Mouse (Mus musculus): ENCODE data around the gene Spred2. TPM values are rescaled to one million over a fixed set of nuclear protein-coding genes. Genes with fewer than 3 reads are reported as not detected.
A peak's percentile ranks its signal among the peaks of the same experiment; 100 is the strongest.

Gene Spred2
- polyA plus RNA-seq, 1 experiment from 2014 or later: 6.7 TPM

DNA sequence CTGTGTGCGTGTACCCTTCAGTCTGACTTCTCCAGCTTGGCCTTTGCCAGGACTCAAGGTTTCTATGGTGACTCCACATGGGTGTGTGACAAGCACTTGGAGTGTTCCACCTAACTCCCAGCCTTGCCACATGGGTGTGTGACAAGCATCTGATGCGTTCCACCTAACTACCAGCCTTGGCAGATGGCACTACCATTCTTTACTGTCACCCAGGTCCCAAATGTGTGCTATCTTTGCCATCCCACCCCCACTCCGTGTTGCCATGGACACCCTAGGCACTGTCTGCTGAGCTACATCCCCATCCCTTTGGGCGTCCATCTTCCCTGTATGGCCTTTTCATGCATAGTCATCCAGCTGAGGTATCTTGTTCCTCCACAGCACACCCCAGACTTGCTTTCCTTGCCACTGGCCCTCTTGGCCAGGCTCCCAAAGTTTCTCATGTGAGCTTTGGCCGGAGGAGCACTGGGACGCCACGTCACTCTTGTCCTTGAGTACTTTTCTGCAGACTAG is 23.5 kb downstream of the Spred2 start:
- peaks cover 24% of the 10 kb centered on the region for H3K36me3 ChIP-seq
- DNase-seq (ENCODE audit: low spot score): no peak
- H3K9me3 ChIP-seq: no peaks in the 10 kb centered on the region
- no peaks in the 10 kb centered on the region for H3K27me3 ChIP-seq (ENCODE audit: insufficient read depth, poor library complexity, severe bottlenecking)
- WGBS: 85% methylated on average over 7 of the region's 7 CpGs
- no peak overlapping the region for H3K27ac ChIP-seq
- H3K4me1 ChIP-seq: peaks cover 60% of the 10 kb centered on the region
- H3K4me3 ChIP-seq: no peak overlapping the region

DNA sequence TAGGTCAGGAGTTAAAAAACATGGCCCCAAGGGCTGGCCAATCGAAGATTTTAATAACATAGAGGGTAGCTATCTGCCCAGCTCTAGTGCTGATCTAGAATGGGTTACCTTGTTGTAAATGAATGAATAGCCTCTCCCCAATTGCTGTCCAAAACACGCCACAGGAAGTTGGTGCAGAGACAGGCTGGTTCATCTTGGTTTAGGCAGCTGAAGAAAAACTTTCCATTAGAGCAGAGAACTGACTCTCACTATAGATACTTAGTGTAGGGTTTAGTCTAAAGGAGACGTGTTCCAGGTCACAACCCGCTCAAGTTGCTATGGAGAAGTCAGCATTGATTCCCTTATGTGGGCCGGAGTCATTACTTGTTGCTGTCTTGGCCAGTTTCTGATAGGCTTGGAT is 25.6 kb downstream of the Spred2 start:
- Histone ChIP-seq H3K4me1 (peaks cover 67% of the 10 kb centered on the region), H3K36me3 (peaks cover 13% of the 10 kb centered on the region), H3K9me3 (no peaks in the 10 kb centered on the region), H3K4me3 (no peak overlapping the region), H3K27ac (no peak overlapping the region), H3K27me3 (ENCODE audit: insufficient read depth, poor library complexity, severe bottlenecking) (no peaks in the 10 kb centered on the region)
- WGBS: 77% methylated on average over 5 of the region's 5 CpGs
- DNase-seq (ENCODE audit: low spot score): no peak

DNA sequence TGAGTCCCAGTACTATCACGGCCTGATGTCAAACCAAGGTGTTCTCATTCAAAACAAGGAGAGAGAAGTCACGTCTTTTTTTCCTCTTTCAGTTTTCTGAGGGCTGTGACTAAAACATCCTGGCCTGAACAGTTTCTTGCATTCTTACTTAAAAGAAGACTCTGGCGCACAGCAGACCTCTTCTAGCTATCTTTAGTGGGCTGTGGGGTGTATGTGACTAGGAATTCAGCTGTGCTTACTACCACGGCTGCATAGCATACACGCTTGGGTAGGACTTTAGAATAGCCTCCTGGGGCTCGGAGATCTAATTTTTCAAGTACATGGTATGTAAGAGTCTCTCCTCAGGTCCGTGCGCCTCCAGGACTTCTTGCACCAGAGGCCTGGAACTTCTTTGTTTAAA is 26.0 kb downstream of the Spred2 start:
- WGBS: 64% methylated on average over 8 of the region's 8 CpGs
- Histone ChIP-seq H3K9me3 (no peaks in the 10 kb centered on the region), H3K36me3 (peaks cover 10% of the 10 kb centered on the region), H3K27me3 (ENCODE audit: insufficient read depth, poor library complexity, severe bottlenecking) (no peaks in the 10 kb centered on the region), H3K4me3 (no peak overlapping the region), H3K27ac (no peak overlapping the region), H3K4me1 (peaks cover 71% of the 10 kb centered on the region)
- DNase-seq (ENCODE audit: low spot score): no peak

DNA sequence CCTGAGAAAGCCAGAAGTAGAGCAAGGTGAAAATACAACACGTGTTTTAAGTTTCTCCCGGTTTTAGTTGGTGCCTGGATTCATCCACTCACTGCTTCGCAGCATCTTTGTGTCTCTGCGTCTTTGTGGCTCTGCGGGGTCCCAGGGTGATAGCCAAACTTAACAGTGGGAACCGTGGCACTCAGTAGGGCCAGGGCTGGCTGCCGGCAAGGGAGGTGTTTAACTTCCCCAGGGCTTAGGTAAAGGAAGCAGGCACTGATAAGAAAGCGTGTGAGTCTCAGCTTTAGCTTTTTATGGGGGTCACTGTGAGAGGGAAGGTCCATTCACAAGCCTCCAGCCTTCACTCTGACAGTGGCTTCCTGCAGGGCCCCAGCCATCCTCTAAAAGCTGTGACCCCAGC is 28.8 kb downstream of the Spred2 start:
- Histone ChIP-seq H3K9me3 (no peaks in the 10 kb centered on the region), H3K27me3 (ENCODE audit: insufficient read depth, poor library complexity, severe bottlenecking) (no peaks in the 10 kb centered on the region), H3K4me3 (no peak overlapping the region), H3K36me3 (0 out of 2 replicates have a peak, but pooled peaks cover 5% of the 10 kb centered on the region), H3K4me1 (peaks cover 70% of the 10 kb centered on the region), H3K27ac (0 out of 2 replicates have a peak overlapping the region, but pooled peaks have one; percentile 56)
- DNase-seq (ENCODE audit: low spot score): no peak
- WGBS: 14% methylated on average over 8 of the region's 8 CpGs

DNA sequence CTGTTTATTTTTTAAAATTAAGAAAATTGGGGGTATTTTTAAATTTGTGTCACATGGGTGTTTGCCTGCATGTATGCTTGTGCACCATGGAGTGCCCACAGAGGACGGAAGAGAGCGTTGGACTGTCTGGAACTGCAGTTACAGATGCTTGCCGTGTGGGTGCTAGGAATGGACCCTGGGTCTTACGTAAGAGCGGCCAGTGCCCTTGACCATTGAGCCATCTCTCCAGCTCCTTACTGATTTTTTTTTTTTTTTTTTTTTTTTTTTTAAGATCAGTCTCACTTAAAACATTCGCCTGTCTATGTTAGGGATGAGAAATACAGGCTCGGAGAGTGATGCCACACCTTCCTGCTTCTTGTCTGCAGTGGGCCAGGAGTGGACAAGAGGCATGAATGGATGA is 29.7 kb downstream of the Spred2 start:
- Histone ChIP-seq H3K9me3 (no peaks in the 10 kb centered on the region), H3K4me3 (no peak overlapping the region), H3K36me3 (0 out of 2 replicates have a peak, but pooled peaks cover 5% of the 10 kb centered on the region), H3K27ac (no peak overlapping the region), H3K27me3 (ENCODE audit: insufficient read depth, poor library complexity, severe bottlenecking) (no peaks in the 10 kb centered on the region), H3K4me1 (peaks cover 60% of the 10 kb centered on the region)
- WGBS: 93% methylated on average over 7 of the region's 7 CpGs
- DNase-seq (ENCODE audit: low spot score): no peak

DNA sequence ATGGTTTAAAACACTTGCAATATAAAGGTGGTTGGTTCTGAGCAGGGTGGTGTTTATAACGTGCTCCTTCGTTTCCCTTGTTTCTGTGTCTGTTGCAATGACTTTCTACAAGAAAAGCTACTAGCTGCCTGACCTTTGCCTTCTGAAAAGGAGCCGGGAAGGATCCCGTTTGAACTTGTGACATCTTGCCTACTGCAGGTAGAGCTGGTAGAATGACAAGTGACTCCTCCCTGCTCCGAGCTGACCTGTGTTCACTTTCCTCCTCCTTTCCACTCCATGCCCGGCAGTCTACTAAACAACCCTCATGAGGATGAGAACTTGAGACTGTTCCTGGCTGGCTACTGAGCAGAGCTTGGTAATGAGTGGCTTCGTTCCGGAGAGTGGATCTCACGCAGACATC is 30.9 kb downstream of the Spred2 start:
- Histone ChIP-seq H3K27me3 (ENCODE audit: insufficient read depth, poor library complexity, severe bottlenecking) (no peaks in the 10 kb centered on the region), H3K27ac (no peak overlapping the region), H3K9me3 (no peaks in the 10 kb centered on the region), H3K4me3 (no peak overlapping the region), H3K36me3 (0 out of 2 replicates have a peak, but pooled peaks cover 5% of the 10 kb centered on the region), H3K4me1 (peaks cover 53% of the 10 kb centered on the region)
- 79% methylated on average over 9 of the region's 9 CpGs for WGBS
- DNase-seq (ENCODE audit: low spot score): no peak

DNA sequence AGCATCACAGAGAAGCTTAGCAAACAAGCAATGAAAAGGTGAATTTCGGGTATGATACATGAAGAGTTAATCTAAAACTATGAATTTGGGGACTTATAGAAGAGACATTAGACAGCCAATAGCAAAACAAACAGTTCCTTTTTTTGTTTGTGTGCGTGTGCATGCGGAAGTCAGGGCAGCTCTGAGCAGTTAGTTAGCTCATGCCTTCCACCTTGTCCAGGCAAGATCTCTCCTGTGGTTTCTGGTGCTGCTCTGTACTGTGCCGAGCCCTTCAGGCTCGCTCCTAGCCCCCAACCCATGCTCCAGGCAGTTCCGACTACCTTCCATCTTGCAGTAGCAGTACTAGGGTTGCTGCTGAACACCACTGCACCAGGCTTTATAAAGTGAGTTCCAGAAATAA is 31.5 kb downstream of the Spred2 start:
- H3K36me3 ChIP-seq: 0 out of 2 replicates have a peak, but pooled peaks cover 5% of the 10 kb centered on the region
- no peak overlapping the region for H3K27ac ChIP-seq
- peaks cover 51% of the 10 kb centered on the region for H3K4me1 ChIP-seq
- H3K9me3 ChIP-seq: no peaks in the 10 kb centered on the region
- DNase-seq (ENCODE audit: low spot score): no peak
- no peak overlapping the region for H3K4me3 ChIP-seq
- WGBS: 84% methylated on average over 6 of the region's 6 CpGs
- H3K27me3 ChIP-seq (ENCODE audit: insufficient read depth, poor library complexity, severe bottlenecking): no peaks in the 10 kb centered on the region

DNA sequence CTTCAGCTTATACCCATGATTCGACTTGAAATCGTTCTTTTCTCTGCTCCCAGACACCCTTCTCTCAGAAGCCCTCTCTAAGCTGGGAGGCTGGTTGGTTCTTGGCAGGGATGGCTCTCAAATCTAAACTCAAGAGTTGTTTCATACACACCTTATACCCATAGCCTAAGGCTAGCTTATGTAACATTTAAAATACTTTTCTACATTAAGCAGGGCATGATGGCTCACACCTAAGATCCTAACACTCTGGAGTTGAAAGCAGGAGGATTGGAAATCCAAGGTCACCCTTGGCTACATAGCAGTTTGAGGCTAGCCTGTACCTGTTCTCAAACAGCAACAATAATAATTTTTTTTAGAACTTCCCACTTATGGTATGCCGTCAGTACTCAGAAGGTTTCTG is 34.8 kb downstream of the Spred2 start:
- Histone ChIP-seq H3K9me3 (no peaks in the 10 kb centered on the region), H3K4me3 (no peak overlapping the region), H3K27ac (no peak overlapping the region), H3K27me3 (ENCODE audit: insufficient read depth, poor library complexity, severe bottlenecking) (no peaks in the 10 kb centered on the region), H3K36me3 (0 out of 2 replicates have a peak, but pooled peaks cover 5% of the 10 kb centered on the region), H3K4me1 (peaks cover 52% of the 10 kb centered on the region)
- DNase-seq (ENCODE audit: low spot score): no peak
- WGBS: 80% methylated on average over 3 of the region's 3 CpGs

DNA sequence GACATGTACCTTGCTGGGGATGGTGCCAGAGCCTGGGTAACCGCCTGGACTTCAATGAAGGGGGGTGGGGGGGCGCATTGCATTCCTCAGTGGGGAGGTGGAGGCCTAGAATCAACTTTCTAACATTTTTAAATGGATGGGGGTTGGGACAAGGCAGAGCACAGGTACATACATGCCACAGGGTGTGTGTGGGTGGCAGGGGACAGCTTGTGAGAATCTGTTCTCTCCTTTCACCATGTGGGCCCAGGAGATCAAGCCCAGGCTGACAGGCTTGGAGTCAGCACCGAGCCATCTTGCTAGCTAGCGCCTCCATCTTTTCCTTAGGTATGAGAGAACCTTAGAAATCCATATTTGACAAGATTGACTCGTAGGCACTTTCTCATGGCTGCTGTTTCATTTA is 35.7 kb downstream of the Spred2 start:
- no peak overlapping the region for H3K4me3 ChIP-seq
- H3K27ac ChIP-seq: no peak overlapping the region; the same call in 1 of the 2 replicates
- no peaks in the 10 kb centered on the region for H3K9me3 ChIP-seq
- DNase-seq (ENCODE audit: low spot score): no peak
- WGBS: 79% methylated on average over 5 of the region's 5 CpGs
- H3K4me1 ChIP-seq: peaks cover 56% of the 10 kb centered on the region
- 0 out of 2 replicates have a peak, but pooled peaks cover 5% of the 10 kb centered on the region for H3K36me3 ChIP-seq
- no peaks in the 10 kb centered on the region for H3K27me3 ChIP-seq (ENCODE audit: insufficient read depth, poor library complexity, severe bottlenecking)

DNA sequence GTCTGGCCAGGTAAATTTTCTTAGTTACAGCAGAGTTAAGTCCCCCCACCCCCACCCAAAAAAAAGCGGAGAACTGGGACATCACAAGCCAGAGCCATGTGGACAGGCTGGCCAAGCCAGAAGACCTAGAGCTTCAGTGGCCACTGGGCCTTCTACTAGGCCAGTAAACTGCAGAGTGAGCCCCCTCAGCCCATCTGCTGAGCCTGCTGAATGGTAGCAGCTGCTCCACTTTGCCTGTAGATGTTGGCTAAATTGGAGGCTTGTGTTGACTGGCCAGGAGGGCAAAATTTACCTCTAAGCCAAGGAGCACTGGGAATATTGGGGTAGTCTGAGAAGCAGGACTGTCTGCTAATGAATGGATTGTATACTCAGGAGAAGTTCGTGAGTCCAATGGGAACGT is 36.4 kb downstream of the Spred2 start:
- peaks cover 57% of the 10 kb centered on the region for H3K4me1 ChIP-seq
- 0 out of 2 replicates have a peak, but pooled peaks cover under 1% of the 10 kb centered on the region for H3K36me3 ChIP-seq
- no peak overlapping the region for H3K4me3 ChIP-seq
- no peaks in the 10 kb centered on the region for H3K9me3 ChIP-seq
- DNase-seq (ENCODE audit: low spot score): no peak
- no peaks in the 10 kb centered on the region for H3K27me3 ChIP-seq (ENCODE audit: insufficient read depth, poor library complexity, severe bottlenecking)
- H3K27ac ChIP-seq: no peak overlapping the region
- WGBS: 81% methylated on average over 3 of the region's 3 CpGs

DNA sequence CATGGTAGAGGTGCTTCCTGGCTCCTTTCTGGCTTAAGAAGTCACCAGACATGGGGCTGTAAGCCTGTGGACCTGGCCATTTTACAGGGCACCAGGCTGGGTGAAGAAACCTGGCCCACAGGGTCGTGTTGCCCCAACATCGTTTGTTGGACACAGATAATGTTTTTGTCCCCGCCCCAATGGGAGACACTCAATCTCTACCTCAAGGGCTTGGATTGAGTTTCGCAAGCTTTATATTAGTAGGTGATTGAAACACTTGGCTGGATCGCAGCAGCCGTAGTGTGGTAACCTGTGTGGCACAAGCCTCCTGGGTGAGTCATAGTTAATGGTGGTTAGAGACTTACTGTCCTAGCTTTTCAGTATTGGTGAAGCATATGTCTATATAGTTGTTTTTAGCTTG is 36.9 kb downstream of the Spred2 start:
- peaks cover 62% of the 10 kb centered on the region for H3K4me1 ChIP-seq
- no peak overlapping the region for H3K4me3 ChIP-seq
- DNase-seq (ENCODE audit: low spot score): no peak
- WGBS: 87% methylated on average over 6 of the region's 6 CpGs
- no peaks in the 10 kb centered on the region for H3K27me3 ChIP-seq (ENCODE audit: insufficient read depth, poor library complexity, severe bottlenecking)
- H3K27ac ChIP-seq: no peak overlapping the region
- no peaks in the 10 kb centered on the region for H3K9me3 ChIP-seq
- H3K36me3 ChIP-seq: no peaks in the 10 kb centered on the region

DNA sequence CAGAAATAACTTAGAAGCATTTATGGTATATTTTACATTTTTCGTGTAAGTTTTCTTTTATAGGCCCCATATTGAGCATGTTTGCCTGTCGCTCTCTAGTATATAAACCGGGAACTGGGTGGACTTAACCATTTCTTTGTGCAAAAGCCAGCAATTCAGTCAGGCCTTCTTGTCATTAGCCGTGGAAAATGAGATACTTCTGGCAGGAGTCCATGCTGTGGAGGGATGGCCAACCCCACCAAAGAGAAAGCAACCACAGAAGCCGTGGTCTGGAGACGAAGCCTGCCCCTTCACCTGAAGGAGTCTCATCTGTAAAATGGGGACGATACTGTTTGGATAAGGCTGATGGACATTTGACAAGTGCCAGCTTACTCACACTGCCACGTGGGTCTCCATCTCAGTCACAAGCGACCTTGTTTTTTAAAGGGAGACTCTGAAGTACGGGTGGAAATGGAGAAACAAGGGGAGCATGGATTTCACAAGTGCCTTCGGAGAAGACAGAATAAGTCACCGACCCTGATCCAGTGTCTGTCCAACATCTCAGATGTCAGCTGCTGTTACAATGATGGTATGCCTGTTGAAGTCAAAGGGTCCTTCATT is 37.7 kb downstream of the Spred2 start:
- Histone ChIP-seq H3K9me3 (no peaks in the 10 kb centered on the region), H3K4me1 (peaks cover 70% of the 10 kb centered on the region)
- WGBS: 75% methylated on average over 12 of the region's 12 CpGs

DNA sequence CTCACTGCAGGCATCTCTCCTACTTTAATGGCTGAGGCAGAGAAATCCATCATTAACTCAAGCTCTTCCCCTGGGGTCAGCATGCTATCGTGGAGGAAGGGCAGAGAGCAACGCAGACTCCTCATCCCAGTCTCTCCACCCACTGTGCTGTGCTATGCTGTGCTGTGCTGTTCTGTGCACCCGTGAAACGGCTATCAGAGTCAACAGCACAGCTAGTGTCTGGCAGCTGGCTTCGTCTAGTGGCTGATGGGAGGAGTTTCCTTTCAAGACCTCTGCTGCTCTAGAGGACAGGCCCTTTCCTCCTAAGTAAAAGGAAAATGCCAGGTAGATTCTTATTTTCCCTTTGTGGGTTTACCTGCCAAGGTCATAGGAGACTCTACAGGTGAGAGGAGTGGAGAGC is 38.6 kb downstream of the Spred2 start:
- no peaks in the 10 kb centered on the region for H3K9me3 ChIP-seq
- no peaks in the 10 kb centered on the region for H3K36me3 ChIP-seq
- WGBS: 9% methylated on average over 5 of the region's 5 CpGs
- no peak for DNase-seq (ENCODE audit: low spot score)
- peaks cover 74% of the 10 kb centered on the region for H3K4me1 ChIP-seq
- H3K27me3 ChIP-seq (ENCODE audit: insufficient read depth, poor library complexity, severe bottlenecking): no peaks in the 10 kb centered on the region
- peak overlapping the region; percentile 60 for H3K27ac ChIP-seq
- H3K4me3 ChIP-seq: no peak overlapping the region

More for the DNA sequence above, 37.7 kb downstream of the Spred2 start:
- H3K27ac ChIP-seq: no peak overlapping the region
- H3K27me3 ChIP-seq (ENCODE audit: insufficient read depth, poor library complexity, severe bottlenecking): no peaks in the 10 kb centered on the region
- H3K4me3 ChIP-seq: no peak overlapping the region
- H3K36me3 ChIP-seq: no peaks in the 10 kb centered on the region
- DNase-seq (ENCODE audit: low spot score): no peak

DNA sequence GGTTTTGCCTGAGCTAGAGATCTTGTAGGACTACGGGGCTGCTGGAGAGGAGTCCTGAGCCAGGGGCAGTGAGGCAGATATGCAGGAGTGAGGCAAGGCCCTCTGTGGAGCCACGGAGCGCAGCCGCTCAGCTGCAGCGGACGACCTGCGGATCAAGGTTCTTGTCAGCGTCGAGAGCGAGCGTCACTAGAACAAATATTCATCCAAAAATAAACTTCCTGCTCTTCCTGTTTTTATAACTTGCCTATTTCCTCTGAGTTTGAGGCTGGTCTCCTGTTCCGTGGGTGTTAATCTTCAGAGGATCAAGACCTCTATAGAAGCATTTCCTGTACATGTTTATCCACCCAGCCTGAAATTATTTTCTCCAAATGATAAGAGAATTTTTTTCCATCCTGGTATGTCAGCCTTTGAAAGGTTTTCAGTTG is 39.6 kb downstream of the Spred2 start:
- DNase-seq (ENCODE audit: low spot score): no peak
- H3K9me3 ChIP-seq: no peaks in the 10 kb centered on the region
- no peaks in the 10 kb centered on the region for H3K27me3 ChIP-seq (ENCODE audit: insufficient read depth, poor library complexity, severe bottlenecking)
- WGBS: 38% methylated on average over 12 of the region's 12 CpGs
- H3K4me3 ChIP-seq: no peak overlapping the region
- H3K4me1 ChIP-seq: peaks cover 75% of the 10 kb centered on the region
- no peaks in the 10 kb centered on the region for H3K36me3 ChIP-seq
- H3K27ac ChIP-seq: peak overlapping the region; percentile 60

Data from heart, embryonic 10.5 days (tissue).